Mouse (Mus musculus): ENCODE measurements around the gene Rbm41.

Rbm41 gene

DNA sequence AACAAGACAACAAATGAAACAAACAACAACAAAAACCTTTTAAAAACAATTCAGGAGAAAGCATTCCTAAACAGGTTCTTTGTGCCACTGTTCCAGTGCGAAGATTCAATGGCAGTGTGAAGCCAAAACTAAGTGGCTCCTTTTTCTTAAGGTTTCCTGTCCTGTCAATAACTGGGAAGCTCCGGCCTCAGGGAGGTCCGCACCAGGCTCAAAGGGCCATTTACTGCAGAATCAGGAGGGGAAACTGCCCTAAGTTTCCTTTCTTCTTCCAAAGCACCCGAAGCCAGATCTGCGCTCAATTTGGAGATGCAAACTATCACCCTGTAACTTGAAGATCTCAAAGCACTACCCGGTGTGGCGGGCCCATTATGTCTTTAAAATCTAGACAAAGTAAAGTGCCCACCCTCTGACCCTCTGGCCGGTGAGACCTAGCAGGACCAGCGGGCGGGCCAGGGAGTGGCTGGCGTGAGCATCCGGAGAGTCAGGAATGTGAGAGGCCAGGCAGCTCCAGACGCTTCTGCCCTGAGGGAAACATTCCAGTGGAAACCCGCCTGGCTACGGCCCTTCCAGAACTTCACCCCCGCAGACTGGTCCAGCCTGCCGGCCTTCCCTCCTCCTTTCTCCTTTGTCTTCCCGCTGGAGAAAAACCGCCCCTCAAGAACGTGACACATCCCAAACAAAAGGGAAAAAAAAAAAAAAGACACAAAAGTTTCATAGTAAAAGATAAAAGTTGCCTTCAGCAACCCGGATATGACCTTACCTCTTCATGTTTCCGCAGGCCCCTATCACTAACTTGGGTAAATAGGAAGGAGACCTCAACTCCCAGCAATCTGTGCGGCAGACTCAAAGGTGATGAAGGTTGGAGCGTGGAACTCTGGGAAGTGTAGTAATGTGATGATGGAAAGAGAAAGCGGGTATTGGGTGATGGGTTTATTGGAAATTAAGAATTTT, at the start of gene Rbm41:
Gene Rbm41, minus strand, starts transcription at position 856 of the 951 bp plus-strand sequence.
- DNase-seq (ENCODE audit: low read depth): peak; percentile 76

DNA sequence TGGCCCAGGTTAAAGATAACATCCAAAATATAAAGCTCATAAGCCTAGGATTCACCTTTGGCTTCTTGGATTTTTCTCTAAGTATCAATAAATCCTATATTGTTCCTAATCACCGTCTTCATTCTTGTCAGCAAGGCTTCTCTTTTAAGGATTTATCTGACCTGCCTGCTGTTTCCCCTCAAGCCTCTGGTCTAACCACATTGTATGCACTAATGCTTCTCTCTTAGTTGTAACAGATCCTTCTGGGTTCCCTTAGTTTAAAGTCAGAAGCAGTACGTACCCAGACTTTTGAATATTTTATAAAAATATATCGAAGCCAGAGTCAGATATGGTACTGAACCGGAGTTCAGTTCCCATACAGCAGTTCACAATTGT, 283 bp upstream of the Rbm41 start:
- no peak for DNase-seq (ENCODE audit: low read depth)

DNA sequence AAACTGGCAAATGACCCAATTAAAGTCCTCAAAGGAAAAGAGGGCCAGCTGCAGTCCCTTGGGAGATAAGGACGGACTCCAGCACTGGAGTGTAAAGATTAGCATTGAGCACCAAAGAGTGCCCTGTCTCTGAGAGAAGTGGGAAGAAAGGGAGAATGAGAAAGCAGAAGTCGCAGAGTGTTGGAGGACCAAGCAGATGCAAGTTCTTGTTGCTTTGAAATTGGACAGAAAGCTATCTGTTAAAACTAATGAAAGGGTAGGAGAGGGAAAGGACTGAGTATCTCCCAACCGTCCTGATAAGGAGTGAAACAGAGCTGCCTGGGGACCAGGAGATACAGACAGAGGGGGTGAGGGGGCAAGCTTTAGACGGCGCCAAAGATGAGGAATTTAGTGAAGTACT, 16.3 kb downstream of the Rbm41 start:
- DNase-seq (ENCODE audit: low read depth): no peak

DNA sequence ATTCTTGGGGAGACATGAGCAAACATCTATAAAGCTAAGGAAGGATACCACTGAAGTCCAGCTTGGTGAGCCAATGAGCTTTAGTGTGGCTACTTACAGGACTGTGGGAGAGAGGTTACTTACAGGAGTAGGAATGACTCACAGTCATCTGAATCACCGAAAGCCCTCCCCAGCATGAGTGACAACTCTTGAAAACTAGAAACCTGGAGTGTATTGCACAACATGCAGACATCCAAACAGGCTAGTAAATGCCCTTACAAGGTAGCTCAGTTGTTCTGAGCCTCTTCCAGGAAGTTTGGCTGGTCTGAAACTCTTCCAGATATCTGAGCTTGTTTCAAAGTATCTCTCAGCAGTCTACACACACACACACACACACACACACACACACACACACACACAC, 64.9 kb downstream of the Rbm41 start:
- no peak for DNase-seq (ENCODE audit: low read depth)

DNA sequence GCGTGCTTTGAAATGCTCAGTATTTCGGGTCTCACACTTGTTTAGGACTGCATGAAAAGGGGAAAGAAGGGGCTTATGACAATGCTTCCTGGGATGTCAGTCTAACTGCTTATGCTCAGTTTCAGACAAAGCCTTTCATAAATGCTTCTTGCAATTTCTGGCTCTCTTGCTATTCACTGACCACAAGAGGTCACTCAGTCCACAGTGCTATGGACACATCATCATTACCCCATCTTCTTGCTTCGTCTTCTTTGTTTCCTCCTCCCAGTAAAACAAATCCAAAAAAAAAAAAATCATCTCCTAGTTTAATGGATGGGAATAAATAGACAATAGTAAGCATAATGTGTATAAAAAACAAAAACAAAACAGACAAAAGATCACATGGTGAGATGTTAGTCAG, 65.9 kb downstream of the Rbm41 start:
- DNase-seq (ENCODE audit: low read depth): no peak

DNA sequence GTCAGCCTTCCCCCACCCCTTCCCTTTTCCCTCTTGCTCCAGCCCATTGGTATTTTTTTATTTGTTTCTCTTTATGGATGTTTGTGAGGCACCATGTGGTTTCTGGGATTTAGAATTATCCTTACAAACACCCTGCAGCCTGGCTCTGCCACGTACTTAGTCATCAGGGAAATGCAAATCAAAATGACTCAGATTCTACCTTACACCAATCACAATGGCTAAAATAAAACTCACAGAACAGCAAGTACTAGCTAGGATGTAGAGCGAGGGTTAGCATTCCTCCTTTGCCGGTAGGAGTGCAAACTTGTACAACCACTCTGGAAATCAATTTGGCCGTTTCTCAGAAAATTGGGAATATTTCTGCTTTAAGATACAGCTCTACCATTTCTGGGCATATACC, 77.8 kb downstream of the Rbm41 start:
- no peak for DNase-seq (ENCODE audit: low read depth)

DNA sequence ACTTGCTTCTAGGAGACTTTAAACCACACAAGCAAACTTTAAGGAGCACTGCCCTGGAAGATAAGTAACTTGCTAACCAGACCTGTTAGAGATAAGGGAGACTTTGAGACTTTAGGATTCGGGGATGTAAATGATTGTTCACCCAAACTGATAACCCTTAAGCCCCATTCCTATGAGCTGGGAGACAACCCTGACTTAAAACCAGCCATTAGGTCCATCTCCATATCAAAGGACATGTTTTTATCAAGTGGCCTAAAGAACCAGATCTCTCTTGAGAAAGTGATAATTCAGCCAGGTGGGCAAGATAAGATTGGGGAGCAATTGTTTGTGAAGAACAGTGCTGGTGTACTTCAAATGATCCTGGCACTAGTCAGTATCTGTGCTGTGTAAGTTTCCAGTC, 107.0 kb downstream of the Rbm41 start:
- no peak for DNase-seq (ENCODE audit: low read depth)

DNA sequence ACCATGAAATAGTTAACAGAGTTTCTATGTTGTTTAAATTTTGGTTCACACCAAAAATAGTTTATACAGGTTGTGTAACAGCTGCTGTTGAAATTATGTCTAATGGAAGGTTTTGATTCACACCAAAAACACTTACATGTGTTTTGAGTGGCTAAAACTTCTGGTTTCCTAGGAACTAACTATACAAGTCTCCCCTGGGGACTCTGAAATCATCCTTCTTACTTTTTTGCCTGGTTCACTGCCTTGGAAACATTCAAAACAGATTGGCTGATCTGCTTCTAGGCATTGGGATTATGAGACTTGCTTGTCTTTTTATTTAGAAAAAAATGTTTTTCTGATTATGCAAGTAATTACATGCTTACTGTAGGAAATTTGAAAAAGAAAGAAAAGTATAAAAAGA, 115.2 kb downstream of the Rbm41 start:
- DNase-seq (ENCODE audit: low read depth): no peak

DNA sequence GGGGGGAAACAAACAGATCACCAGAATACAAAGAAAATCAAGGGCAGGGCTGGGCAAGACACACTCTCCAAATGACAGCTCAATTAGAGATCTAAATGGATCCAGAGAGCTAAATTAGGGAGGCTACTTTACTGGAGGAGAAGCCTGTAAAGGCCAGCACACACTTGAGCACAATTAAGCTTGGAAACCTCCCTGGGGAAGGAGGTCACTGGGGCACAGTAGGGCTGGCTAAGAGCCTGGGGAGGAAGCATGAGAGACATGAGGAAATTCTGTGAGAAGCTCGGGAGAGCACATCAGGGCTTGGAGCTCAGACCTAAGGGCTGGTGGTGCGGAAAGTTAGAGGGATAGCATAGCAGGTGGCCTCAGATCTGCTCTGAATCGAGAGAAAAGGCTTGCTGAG, 120.5 kb downstream of the Rbm41 start:
- DNase-seq (ENCODE audit: low read depth): no peak

DNA sequence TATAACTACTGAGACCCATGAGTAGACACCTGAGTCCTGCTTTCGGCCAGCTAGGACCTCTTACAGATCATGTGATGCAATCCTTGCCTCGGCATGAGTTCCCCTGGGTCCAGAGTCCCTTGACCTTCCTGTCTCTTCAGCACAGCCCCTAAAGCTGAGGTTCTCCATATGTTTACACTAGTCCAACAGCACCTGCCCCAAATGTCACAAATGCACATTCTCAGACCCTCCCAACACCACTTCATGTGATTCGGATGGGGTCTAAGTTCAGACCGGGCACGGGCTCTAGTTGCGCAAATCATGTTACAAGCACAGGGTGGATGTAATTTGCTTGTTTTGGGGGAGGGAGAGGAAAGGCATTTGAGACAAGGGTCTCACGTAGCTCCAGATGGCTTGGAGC, 121.3 kb downstream of the Rbm41 start:
- DNase-seq (ENCODE audit: low read depth): no peak

DNA sequence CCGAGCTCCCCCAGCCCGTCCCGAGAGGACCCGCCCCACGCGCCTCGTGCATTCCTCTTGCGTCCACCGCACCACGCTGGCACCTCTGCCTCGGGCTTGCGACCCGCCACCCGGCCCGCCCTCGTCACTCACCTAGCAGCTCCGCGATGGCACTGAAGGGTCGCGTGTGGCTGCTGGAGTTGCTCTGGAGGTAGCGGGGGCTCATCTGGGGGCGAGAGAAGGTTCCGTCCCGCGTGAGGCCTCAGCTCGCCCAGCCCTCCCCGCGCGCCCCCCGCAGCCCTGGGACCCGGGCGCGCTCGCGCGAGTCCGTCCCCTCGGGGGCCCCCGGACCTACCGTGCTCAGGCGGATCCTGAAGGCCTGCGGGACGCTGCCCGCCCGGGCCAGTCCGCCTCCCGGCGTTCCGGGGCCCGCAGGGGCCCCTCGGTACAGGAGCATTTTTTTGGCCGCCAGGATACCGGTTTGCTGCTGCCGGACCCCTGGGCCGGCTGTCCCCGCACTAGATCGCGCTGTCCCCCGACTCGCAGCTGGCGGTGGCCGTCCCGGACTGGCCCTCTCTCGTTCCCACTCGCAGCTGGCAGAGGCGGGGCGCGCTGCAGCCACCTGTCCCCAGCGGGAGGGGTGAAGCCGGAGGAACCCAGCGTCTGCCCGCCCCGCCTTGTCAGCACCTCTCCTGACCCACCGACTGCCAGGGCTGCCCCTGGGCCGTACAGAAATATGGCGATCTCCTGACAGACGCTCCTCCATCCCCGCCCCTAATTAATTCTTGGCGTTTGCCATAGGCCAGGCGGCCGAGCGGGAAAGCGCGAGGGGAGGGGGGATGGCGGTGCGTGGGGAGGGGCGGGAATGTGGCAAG, 127.2 kb downstream of the Rbm41 start, which contains the start of gene Morc4:
Gene Morc4, minus strand, starts transcription at position 740 of the 854 bp plus-strand sequence.
- no peak for DNase-seq (ENCODE audit: low read depth)

DNA sequence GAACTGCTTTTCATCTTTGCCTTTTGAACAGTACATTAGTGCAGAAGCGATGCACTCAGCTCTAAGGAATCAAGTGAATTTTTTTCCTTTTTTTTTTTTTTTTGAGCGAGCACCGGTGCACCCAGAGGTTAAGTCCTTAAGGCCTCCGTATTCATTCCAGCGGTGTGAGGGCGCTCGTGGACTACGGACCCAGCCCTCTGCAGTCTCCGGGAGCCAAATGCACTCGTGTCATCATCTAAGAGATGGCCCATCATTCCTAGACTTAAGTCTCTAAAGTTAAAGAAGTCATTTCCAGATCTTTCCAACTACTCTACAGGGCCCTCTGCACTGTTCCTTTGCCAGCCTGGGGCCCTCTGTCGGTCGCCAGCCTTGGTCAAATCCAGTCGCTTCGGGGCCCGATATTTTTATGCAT, 128.1 kb downstream of the Rbm41 start:
- DNase-seq (ENCODE audit: low read depth): no peak

DNA sequence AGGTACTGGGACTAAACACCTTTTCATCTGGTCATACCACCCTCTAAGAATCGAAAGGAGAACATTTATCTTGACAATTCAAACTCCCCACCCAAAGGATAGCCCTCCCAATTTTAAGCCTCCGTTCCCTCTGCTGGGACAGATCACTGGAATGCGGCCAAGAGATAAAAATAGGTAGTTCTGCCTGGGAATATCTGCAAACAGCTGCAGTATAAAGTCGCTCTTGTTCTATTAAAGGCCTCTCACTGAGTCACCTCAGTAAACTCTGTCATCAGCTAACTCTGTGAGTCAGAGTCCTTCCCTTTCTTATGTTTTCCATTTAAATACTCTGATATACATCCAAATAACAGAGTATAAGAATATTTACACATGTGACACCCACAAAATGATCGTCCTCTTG, 139.0 kb downstream of the Rbm41 start:
- no peak for DNase-seq (ENCODE audit: low read depth)

DNA sequence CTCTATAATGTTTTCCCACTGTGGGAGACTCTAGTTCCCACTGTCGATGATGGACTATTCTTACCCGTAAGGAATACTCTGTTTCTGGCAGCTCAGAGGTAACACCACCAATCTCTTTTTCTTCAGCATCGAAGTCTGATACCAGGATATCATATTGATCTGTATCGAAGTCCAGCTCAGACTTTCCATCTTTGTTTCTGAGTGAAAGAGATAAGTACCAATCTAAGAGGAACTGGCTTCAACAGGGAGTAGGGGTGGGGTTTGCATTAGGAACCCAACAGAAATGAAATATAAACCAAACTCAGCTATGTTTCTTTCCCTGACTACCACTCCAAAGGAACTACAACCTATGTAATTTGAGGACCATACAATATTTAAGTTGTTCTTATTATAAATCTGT, 143.6 kb downstream of the Rbm41 start:
- no peak for DNase-seq (ENCODE audit: low read depth)

DNA sequence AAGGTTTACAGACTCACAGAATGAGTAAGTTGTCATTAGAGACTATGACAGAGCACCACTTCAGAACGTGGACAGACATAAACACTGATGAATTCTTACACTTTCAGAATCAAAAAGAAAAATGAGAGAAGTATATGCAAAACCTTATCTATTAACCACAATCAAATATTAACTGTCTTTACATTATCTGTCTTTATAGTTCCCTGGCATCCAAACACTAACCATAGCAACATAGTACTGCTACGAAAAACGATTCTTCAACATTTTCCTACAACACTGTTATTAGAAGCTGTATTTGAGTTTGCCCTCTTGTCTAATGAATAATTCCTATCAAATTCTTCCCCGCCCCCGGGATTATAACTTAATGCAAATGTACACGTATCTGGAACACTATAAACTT, 157.3 kb downstream of the Rbm41 start:
- DNase-seq (ENCODE audit: low read depth): no peak

Data from naive thymus-derived CD4-positive, alpha-beta T cell, adult 2 months (primary cell).